Mouse (Mus musculus) embryo, embryonic 10.5 days (tissue): ENCODE measurements around the gene Maml3.

Experiments
- DNase-seq: peaks from one replicate; pipeline ENCODE4 v3.0.0-alpha.2; 2015; ENCODE audit warnings: low spot score

Gene Maml3

GRCm38 (mm10) chr3:52045221-52045641 is 59.6 kb downstream of the Maml3 start:
- peak; percentile 67 for DNase-seq

- DNase-seq, result peak; percentile 82
These were observed 60.2 kb downstream of the Maml3 start for GRCm38 (mm10) chr3:52044651-52045050.

GRCm38 (mm10) chr3:52043847-52044246 is 61.0 kb downstream of the Maml3 start:
- DNase-seq, result no peak

GRCm38 (mm10) chr3:52042680-52043079 is 62.2 kb downstream of the Maml3 start:
- DNase-seq, result no peak

- DNase-seq, result no peak
These were observed 64.9 kb downstream of the Maml3 start for GRCm38 (mm10) chr3:52039958-52040357.

DNA sequence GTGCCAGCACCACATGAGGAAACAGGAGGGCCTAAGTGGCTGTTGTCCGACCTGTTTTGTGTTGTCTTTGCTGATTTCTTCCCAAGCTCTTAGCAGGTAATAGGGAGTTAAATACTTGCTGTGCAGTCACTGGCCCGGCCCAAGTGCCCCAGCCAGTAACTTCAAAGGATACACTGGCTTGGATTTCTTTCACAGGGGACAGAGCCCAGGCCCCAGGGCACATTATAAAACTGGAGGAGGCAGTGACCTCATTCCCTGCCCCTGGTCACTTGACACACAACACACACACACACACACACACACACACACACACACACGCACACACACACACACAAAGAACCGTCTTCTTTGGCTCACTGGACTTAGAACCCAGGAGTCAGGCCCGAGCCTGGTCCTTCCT is 67.6 kb downstream of the Maml3 start:
- no peak for DNase-seq

DNA sequence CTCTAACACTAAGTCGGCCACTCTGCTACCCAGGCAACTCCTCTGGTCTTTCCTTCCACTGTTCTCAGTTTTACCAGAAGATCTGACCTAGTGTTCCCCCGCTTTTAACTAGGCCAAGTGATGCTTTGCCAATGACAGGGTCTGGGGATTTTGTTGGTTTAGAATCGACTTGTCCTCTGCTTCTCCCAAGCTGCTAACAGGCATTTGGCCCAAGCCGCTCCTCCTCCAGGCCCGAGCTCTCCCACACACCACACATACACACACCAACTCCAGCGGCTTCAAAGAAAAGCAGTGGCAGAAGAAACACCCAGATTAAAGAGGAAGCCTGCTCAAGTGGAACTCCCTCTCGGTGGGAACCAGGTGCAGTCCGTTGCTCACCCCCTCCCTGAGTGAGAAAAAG is 69.5 kb downstream of the Maml3 start:
- no peak for DNase-seq

- peak; percentile 79 for DNase-seq
These were observed 70.9 kb downstream of the Maml3 start for GRCm38 (mm10) chr3:52033857-52034588.

- DNase-seq, result no peak
These were observed 73.5 kb downstream of the Maml3 start for GRCm38 (mm10) chr3:52031327-52031726.

- DNase-seq, result no peak
These were observed 74.8 kb downstream of the Maml3 start for GRCm38 (mm10) chr3:52030114-52030513.

- DNase-seq, result peak; percentile 58
These were observed 75.2 kb downstream of the Maml3 start for GRCm38 (mm10) chr3:52029661-52030081.

DNA sequence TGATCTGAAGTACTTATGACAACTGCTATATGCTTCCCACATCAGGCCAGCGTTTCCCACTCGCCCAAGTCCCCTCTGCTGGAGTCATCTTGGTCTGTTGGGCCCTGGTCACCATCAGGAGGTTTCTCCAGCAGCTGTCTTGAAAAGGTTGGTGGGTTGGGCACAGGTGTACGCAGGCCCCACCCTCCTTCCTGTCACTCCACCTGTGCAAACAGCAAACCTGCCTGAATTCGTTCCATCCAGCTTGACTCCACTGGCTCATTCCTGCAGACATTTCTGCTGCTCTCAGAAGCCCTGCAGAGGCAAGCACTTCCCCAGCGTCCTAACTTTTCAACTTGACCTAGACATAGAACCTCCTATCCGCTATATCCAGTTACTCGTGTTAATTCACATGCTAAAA is 76.9 kb downstream of the Maml3 start:
- DNase-seq, result no peak

DNA sequence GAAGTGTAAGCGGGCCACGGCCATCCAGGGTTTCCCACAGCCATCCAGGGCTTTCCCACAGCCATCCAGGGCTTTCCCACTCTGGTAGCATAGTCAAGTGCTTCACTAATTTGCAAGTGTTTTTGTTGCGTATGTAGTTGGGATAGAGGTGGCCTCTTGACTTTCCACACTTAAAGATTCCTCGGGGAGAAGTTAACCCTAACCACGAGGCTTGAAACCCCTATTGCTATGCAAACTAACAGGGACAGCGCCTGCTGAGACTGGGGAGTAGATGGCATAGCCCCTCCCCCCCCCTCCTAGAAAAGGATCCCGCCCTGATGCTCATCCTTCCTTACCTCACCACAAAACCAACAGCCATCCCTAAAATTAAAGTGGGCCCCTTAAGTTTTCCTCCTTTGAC is 82.4 kb downstream of the Maml3 start:
- no peak for DNase-seq

GRCm38 (mm10) chr3:52018103-52018439 is 86.8 kb downstream of the Maml3 start:
- no peak for DNase-seq

GRCm38 (mm10) chr3:52017439-52018102 is 87.3 kb downstream of the Maml3 start:
- DNase-seq, result peak; percentile 71

GRCm38 (mm10) chr3:52016178-52016577 is 88.7 kb downstream of the Maml3 start:
- DNase-seq, result no peak

GRCm38 (mm10) chr3:52015556-52015955 is 89.3 kb downstream of the Maml3 start:
- DNase-seq, result no peak

DNA sequence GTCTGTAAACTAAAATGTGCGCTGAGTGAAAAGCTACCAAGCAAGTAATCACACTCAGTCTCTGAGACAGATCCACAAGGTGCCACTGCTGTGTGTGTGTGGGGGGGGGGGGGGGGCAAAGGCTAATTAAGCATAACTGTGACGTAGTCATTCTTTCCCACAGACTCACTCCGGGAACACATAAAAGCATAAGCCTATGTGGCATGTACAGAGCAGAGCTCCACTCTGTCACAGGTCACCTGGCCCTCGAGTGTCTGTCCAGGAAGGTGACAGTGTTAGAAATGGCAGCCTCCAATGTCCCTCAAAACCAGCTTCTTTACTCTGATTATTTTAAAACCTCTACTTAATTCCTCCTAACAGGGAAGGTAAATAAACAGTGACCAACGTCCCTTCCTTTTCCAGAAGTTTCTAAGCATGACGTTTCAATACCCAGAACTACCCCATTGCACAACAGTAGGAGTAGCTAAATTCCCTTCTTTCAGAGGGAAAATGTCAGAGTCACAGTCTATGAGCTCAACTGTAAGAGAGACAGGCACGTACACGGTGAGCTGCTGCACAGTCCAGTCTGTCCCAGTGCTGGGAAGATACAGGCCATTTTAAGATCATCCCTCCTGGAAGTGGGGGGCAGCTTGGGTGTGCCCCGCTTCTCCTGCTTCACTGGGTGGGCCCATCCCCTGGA is 93.7 kb downstream of the Maml3 start:
- DNase-seq, result no peak

GRCm38 (mm10) chr3:52009321-52009720 is 95.6 kb downstream of the Maml3 start:
- peak; percentile 81 for DNase-seq

DNA sequence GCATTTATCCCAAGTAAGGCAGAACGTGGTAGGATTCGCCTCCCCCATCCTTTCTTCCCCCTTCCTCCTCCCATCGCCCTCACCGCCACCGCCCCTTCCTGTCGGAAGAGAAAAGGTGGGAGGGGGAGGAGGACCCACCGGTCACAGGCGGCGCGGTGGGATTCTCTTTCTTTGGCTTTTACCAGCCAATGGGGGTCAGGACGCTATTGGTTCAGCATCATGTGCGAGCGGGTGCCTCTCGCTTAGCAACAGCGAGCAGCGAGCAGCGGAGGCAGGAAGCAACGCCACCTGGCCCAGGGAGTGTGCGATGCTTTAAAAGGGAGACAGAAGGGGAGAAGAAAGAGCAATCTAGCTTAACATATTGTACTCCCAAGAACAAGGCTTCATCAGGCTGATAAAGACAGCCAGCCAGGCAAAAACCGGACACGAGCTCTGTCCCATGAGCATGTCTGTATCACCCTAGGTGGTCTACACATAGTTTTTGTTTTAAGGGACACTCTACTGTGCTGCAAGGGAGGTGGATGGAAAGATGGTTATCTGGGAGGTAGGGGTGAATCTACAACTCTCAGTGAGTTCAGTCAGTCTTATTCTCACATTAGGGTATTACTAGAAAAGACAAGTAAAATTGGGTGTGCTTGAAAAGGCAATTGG is 97.1 kb downstream of the Maml3 start:
- DNase-seq, result peak; percentile 95

DNA sequence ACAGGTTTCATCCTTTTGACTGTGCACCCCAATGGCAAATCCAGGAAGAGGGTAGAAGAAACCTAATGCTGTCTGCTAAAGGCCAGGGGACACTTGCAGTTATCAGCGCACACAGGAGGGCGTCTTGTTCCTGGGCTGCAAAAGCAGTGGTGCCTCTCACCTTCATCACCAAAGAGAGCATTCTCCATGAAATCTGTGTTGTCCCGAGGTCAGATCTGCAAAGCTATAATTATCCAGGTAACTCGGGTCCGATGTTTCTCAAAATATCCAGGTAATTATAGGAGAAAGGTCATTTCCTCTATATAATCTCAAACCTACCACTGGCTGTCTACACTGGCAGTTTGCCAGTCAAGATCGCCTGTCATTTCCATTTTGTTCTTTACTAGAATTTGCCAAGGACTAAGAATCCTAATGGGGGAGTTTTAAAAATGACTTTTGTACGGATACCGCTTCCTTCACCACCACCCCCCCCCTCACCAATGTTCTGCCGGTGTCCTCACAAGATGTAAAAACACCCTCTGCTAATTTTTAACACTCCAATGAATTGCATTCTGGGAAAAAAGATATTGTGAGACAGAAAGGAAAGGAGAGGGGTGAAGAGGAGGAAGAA is 98.0 kb downstream of the Maml3 start:
- DNase-seq, result no peak

DNA sequence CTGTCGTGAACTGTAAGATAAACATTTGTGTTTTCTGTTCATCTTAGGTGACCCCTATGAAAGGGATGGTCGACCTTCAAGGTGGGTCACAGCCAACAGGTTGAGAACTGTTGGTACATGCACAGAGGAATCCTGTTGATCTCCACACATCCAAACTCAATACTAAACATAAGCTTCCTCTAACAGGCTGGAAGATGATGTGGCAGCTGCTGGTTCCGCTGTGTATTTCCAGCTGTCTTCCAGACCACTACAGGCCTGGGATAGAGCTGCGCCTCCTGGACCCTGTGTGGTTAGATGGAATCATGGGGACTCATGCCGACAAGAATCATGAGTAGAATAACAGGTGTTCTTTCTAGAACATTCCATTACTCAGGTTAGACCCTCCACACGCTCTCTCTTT is 101.2 kb downstream of the Maml3 start:
- DNase-seq, result no peak
